Mouse (Mus musculus): ENCODE data around the gene D17Wsu92e. TPM values are rescaled to one million over a fixed set of nuclear protein-coding genes. Genes with fewer than 3 reads are reported as not detected.

Gene D17Wsu92e
- total and polyA plus RNA-seq, 2 experiments, result 93.0 to 159 TPM

DNA sequence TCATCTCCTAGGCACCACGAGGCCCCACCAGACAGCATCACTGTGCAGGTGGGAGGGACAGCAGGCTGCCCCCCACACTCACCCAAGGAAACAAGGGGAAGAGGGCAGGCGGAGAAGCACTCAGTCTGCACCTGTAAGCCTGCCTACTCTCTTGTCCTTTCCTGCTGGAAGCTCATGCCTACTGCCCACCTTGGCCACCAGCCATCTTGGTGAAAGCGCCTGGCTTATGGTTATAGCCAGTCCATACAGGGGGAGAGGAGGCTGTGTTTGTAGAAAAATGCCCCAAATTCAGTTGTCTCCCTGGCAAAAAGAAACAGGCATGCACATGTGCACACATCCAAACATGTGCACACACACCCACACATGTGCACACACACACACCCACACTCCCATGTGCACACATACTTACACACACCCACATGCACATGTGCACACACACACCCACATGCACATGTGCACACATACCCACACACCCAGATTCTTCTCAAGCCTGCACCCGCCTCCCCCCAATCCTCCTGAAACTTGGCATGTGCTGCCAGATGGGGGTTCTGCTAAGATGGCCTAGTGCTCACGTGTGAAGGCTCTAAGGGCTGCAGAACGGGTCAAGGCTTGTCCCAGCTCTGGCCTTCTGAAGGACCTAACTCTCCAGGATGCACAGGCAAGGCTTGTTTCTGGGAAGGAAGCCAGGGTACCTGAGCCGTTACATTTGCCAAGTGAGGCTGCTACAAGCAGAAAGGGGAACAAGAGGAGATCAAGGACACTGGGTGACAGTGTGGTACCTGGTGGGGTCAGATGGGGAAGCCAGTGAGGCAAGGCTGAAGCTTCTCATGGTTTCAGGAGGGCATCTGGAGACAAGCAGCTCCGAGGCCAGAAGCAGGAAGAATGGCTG is 68.9 kb downstream of the D17Wsu92e start:
- no peak overlapping the region for H3K4me3 ChIP-seq (ENCODE audit: insufficient read depth, low read depth, low read length)
- DNase-seq (ENCODE audit: extremely low read depth, low read depth, low spot score), result no peak
- H3K79me2 ChIP-seq (ENCODE audit: control insufficient read depth, insufficient read depth, low read length), result peaks cover 13% of the 10 kb centered on the region
- no peaks in the 10 kb centered on the region for H3K27me3 ChIP-seq (ENCODE audit: control insufficient read depth, insufficient read depth, low read length)
- TF ChIP-seq POLR2A (IDR thresholded peaks at IDR 0.05; ENCODE audit: extremely low read depth, insufficient read depth, low read length) (no peak), CTCF (IDR thresholded peaks at IDR 0.05; ENCODE audit: low read depth, low read length) (no peak)
- WGBS, result 87% methylated on average over 8 of the region's 8 CpGs
- H3K9ac ChIP-seq (ENCODE audit: low read depth, low read length), result no peak overlapping the region
- no peak overlapping the region for H3K27ac ChIP-seq (replicated peaks; ENCODE audit: insufficient read depth, low read depth, low read length)
- no peaks in the 10 kb centered on the region; the same call in 1 of the 2 replicates for H3K36me3 ChIP-seq (ENCODE audit: control insufficient read depth, insufficient read depth, low read length)
- no peaks in the 10 kb centered on the region for H3K4me1 ChIP-seq (ENCODE audit: control insufficient read depth, insufficient read depth, low read length)

DNA sequence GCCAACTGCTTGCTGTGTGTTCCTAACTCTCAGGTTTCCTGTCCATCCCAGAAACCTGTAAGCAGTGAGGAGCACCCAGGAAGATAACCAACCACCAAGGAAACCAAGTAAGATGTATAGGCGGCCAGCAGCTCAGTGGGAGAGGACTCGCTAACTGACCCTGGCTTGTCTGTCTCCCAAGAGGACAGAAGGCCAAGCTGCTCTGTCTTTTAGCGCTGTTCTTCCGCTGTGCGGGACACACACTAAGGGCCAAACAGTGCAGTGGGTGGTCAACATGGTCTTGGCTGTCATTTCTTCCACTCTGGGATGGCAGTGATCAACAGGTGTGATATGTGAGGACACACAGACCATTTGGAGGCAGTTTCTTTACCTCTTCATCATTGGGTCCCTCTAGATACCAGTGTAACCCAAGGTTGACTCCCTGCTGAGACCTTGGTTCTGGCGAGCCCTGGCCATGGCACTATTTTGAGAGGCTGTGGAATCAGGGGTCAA is 70.0 kb downstream of the D17Wsu92e start:
- Histone ChIP-seq H3K9ac (ENCODE audit: low read depth, low read length) (no peak overlapping the region), H3K4me3 (ENCODE audit: insufficient read depth, low read depth, low read length) (no peak overlapping the region), H3K36me3 (ENCODE audit: control insufficient read depth, insufficient read depth, low read length) (no peaks in the 10 kb centered on the region; the same call in 1 of the 2 replicates), H3K79me2 (ENCODE audit: control insufficient read depth, insufficient read depth, low read length) (peaks cover 7% of the 10 kb centered on the region), H3K27me3 (ENCODE audit: control insufficient read depth, insufficient read depth, low read length) (no peaks in the 10 kb centered on the region), H3K27ac (replicated peaks; ENCODE audit: insufficient read depth, low read depth, low read length) (no peak overlapping the region), H3K4me1 (ENCODE audit: control insufficient read depth, insufficient read depth, low read length) (no peaks in the 10 kb centered on the region)
- DNase-seq (ENCODE audit: extremely low read depth, low read depth, low spot score), result no peak
- 92% methylated on average over 6 of the region's 6 CpGs for WGBS
- no peak for TF ChIP-seq CTCF (IDR thresholded peaks at IDR 0.05; ENCODE audit: low read depth, low read length)
- no peak for TF ChIP-seq POLR2A (IDR thresholded peaks at IDR 0.05; ENCODE audit: extremely low read depth, insufficient read depth, low read length)

DNA sequence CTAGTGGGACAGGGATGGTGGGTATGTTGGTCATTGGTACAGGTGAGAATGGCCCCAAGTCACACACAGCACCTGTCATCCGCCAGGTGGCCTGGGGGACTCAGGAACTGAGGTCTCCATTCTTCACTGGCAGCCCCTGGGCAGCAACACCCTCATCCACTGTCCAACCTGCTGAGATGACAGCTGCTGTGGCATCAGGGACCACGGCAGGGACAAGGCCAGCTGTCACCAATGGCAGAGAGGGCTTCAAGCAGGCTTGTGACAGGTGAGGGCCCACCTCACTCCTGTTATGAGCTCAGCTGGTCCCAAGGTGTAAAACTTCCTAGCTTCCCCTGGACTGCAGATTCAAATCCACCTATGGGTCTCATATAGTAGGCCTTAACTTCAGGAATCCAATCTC is 72.3 kb downstream of the D17Wsu92e start:
- WGBS, result 100% methylated on average over 2 of the region's 2 CpGs
- H3K27me3 ChIP-seq (ENCODE audit: control insufficient read depth, insufficient read depth, low read length), result no peaks in the 10 kb centered on the region

DNA sequence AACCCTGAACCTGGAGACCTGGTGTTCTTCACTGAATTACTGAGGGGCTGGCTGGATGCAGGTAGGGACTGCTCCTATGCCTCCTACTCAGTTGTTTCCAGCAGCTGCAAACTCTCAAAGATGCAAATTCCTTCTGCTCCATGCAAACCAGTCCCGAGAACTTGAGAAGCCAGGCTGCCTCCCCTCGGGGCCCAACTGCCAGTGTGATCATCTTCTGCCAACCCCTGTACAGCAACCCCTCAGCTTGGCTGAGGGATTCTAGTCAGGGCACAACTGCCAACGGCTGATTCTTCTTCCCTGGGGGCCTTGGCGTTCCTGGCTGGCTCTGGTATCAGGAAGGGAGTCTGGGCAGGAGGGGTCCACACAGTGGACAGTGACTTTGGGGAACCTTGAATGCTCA is 74.0 kb downstream of the D17Wsu92e start:
- Histone ChIP-seq H3K27me3 (ENCODE audit: control insufficient read depth, insufficient read depth, low read length) (no peaks in the 10 kb centered on the region), H3K27ac (replicated peaks; ENCODE audit: insufficient read depth, low read depth, low read length) (no peak overlapping the region), H3K4me3 (ENCODE audit: insufficient read depth, low read depth, low read length) (no peak overlapping the region), H3K9ac (ENCODE audit: low read depth, low read length) (no peak overlapping the region), H3K36me3 (ENCODE audit: control insufficient read depth, insufficient read depth, low read length) (no peaks in the 10 kb centered on the region), H3K4me1 (ENCODE audit: control insufficient read depth, insufficient read depth, low read length) (no peaks in the 10 kb centered on the region), H3K79me2 (ENCODE audit: control insufficient read depth, insufficient read depth, low read length) (no peaks in the 10 kb centered on the region)
- 81% methylated on average over 4 of the region's 4 CpGs for WGBS
- TF ChIP-seq CTCF (IDR thresholded peaks at IDR 0.05; ENCODE audit: low read depth, low read length), result no peak
- no peak for DNase-seq (ENCODE audit: extremely low read depth, low read depth, low spot score)

More for the DNA sequence above, 72.3 kb downstream of the D17Wsu92e start:
- H3K4me3 ChIP-seq (ENCODE audit: insufficient read depth, low read depth, low read length), result no peak overlapping the region
- H3K4me1 ChIP-seq (ENCODE audit: control insufficient read depth, insufficient read depth, low read length), result no peaks in the 10 kb centered on the region
- H3K9ac ChIP-seq (ENCODE audit: low read depth, low read length), result no peak overlapping the region
- H3K36me3 ChIP-seq (ENCODE audit: control insufficient read depth, insufficient read depth, low read length), result no peaks in the 10 kb centered on the region
- H3K79me2 ChIP-seq (ENCODE audit: control insufficient read depth, insufficient read depth, low read length), result no peaks in the 10 kb centered on the region
- TF ChIP-seq CTCF (IDR thresholded peaks at IDR 0.05; ENCODE audit: low read depth, low read length), result no peak
- TF ChIP-seq POLR2A (IDR thresholded peaks at IDR 0.05; ENCODE audit: extremely low read depth, insufficient read depth, low read length), result no peak
- H3K27ac ChIP-seq (replicated peaks; ENCODE audit: insufficient read depth, low read depth, low read length), result no peak overlapping the region
- no peak for DNase-seq (ENCODE audit: extremely low read depth, low read depth, low spot score)

DNA sequence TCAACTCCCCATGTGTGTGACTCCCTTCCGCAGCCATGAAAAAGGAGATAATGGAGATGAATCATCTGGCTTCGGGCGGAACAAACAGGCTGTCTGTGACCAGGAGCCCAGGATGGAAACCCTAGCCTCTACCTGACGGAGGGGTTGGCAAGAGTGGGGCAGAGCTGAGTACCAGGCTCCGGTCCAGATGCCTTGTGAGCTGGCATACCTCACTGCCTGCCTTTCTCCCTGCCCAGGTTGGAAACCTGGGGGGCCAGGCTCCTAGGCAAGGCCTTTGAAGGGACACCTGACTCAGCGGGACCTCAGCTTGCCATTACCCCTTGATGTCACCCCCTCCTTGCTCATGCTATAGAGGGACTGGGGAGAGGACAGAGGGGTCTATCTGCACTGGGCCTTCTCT is 79.5 kb downstream of the D17Wsu92e start:
- no peaks in the 10 kb centered on the region for H3K79me2 ChIP-seq (ENCODE audit: control insufficient read depth, insufficient read depth, low read length)
- H3K27ac ChIP-seq (replicated peaks; ENCODE audit: insufficient read depth, low read depth, low read length), result no peak overlapping the region
- H3K4me3 ChIP-seq (ENCODE audit: insufficient read depth, low read depth, low read length), result no peak overlapping the region
- no peak overlapping the region for H3K9ac ChIP-seq (ENCODE audit: low read depth, low read length)
- TF ChIP-seq POLR2A (IDR thresholded peaks at IDR 0.05; ENCODE audit: extremely low read depth, insufficient read depth, low read length) (no peak), CTCF (IDR thresholded peaks at IDR 0.05; ENCODE audit: low read depth, low read length) (no peak)
- WGBS, result 88% methylated on average over 6 of the region's 6 CpGs
- no peaks in the 10 kb centered on the region for H3K36me3 ChIP-seq (ENCODE audit: control insufficient read depth, insufficient read depth, low read length)
- no peaks in the 10 kb centered on the region for H3K27me3 ChIP-seq (ENCODE audit: control insufficient read depth, insufficient read depth, low read length)
- no peak for DNase-seq (ENCODE audit: extremely low read depth, low read depth, low spot score)
- no peaks in the 10 kb centered on the region for H3K4me1 ChIP-seq (ENCODE audit: control insufficient read depth, insufficient read depth, low read length)
